Mouse (Mus musculus) erythroid progenitor cell, adult 5-6 weeks (primary cell): ENCODE results near the gene Atp6v0a1. TPM values are rescaled to one million over a fixed set of nuclear protein-coding genes. Genes with fewer than 3 reads are reported as not detected.

Experiments
- ATAC-seq: replicated peaks from 2 replicates; pipeline ENCODE4 v1.8.0; 2016; ENCODE audit warnings: moderate number of reproducible peaks, mild to moderate bottlenecking, moderate TSS enrichment, inconsistent platforms; ENCODE audit not compliant: poor library complexity, low FRiP score, severe bottlenecking
- total RNA-seq, 2 experiments: library from RNA; stranded (forward) in 1 of 2; stranded (reverse) in 1 of 2; fragments of 150-400 nt in 1 of 2; fragments of 186-747, 209-891 nt in 1 of 2; gene quantifications; 2 replicates each; pipeline versions ENCODE4 v1.2.3 to v1.2.4; 2015 to 2017; ENCODE audit warnings: low replicate concordance in 2 of 2

Gene Atp6v0a1
- total RNA-seq, 2 experiments from 2014 or later: 316 to 355 TPM

DNA sequence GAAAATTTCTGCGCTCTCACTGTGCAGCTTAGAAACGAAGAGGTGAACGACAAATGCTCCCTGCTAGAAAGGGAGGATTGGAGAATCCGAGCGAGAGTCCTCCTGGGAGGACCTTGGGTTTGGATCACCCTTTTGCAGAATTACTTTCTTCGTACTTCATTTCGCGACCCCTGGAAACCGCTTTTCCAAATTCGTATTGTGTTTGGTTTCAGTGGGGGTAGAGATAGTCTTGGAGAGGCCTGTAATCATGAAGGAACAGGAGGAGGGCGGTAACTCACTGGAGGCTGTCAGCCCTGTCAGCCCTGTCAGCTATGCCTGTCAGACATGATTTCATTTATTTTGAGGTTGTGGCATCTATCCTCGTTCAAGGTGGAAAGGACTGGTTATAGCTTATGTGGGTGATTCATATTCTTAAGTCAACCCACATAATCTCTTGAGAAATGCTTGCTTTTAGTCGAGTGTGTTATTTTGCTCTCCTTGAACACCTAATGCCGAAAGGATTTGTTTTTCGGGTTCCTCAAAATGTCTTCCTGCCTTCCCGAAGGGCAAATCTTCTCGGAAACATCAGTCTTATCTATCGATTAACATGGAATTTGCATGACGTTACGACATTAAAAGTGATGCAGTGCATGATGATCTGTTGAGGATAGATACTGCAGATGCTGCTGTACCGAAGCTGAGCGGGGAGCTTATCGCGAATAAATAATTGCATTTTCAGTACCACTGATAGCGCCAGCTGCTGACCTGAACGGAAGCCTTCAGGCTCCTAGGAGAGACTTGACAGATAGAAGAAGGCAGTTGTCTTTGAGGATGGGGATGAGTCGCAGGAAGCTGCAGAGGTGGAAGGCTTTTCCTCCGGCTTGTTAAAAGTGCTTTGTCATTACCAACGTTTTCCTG lies 884 bp downstream of the Atp6v0a1 start:
- ATAC-seq: peak; percentile 87

DNA sequence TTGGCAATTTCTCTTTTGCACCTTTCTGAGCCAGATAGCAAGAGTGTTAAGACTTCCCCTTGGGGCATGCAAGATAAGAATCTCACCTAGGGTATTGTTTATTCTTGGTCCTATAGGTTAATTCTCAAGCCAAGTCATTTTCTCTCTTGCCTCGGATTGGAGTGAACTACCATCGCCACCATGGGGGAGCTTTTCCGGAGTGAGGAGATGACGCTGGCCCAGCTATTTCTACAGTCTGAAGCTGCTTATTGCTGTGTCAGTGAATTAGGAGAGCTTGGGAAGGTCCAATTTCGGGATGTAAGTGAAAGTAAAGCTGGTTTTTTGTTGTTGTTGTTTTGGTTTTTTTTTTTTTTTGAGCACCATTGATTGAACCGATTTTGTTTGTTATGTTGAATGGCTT lies 2.4 kb downstream of the Atp6v0a1 start:
- no peak for ATAC-seq

DNA sequence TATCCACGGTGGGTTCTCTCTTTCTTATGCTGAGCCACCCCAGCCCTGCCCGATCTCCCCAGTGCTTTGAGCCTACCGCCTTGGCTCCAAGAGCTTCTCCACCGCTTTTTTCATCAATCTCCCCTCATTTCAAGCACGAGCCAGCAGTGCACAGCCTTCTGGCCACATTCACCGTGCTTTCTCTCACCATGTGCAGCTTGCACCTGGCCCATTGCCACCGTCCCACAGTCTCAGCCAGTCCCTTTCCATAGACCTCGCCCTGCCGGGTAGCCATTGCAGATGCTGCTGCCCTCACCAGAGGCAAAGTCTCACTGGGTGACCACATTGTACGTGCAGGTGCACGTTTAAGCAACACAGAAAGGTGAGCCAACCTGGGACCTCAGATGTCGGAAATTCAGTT lies 14.1 kb downstream of the Atp6v0a1 start:
- ATAC-seq: no peak

DNA sequence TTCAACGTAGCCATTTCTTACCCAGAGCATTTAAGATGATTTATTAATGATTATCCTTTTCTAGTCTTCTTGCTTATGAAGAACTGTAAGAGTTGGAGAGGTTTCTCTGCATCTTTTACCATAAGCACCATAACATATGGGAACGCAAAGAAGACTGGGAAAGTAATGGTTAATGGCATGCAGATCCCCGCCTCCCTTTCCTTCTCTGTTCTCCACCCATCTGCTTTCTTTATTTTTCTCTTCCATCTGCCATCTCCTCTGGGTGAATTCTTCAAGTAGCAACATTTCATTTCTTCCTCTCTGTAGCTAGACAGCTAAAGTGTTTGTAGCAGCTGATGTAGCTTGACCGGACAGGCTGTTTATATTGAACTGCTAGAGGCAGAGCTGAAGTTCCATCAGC lies 14.7 kb downstream of the Atp6v0a1 start:
- no peak for ATAC-seq

DNA sequence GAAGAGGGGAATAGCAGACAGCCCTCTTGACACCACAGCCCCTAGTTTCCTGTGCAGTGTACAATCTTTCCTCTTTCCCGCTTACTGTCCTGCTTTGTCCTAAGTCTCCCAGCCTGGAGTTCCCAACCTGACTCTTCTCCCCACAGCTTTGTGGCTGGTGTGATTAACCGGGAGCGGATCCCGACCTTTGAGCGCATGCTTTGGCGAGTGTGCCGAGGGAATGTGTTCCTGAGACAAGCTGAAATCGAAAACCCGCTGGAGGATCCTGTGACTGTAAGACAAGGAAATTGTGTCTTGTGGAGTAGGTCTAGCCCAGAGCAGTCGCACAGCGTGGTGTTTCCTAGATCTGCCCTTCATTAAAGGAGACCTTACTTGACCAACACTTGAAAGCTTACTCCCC lies 17.9 kb downstream of the Atp6v0a1 start:
- ATAC-seq: no peak

DNA sequence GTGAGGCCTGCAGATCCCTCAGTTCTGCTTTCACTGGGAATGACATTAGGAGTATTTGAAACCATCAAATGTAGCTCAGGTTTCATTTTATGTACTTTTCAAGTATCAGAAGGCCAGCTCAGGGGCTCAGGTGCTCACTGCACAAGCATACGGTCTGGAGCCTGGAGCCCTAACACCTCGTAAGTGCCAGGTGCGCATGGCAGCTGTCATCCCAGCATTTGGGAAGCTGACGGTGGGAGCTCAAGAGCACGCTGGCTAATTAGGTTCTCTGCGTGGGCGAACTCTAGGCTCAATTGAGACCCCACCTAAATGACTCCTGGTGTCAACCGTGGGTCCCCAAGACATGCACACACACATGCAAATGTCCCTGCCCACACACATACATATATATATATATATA lies 20.1 kb downstream of the Atp6v0a1 start:
- no peak for ATAC-seq

DNA sequence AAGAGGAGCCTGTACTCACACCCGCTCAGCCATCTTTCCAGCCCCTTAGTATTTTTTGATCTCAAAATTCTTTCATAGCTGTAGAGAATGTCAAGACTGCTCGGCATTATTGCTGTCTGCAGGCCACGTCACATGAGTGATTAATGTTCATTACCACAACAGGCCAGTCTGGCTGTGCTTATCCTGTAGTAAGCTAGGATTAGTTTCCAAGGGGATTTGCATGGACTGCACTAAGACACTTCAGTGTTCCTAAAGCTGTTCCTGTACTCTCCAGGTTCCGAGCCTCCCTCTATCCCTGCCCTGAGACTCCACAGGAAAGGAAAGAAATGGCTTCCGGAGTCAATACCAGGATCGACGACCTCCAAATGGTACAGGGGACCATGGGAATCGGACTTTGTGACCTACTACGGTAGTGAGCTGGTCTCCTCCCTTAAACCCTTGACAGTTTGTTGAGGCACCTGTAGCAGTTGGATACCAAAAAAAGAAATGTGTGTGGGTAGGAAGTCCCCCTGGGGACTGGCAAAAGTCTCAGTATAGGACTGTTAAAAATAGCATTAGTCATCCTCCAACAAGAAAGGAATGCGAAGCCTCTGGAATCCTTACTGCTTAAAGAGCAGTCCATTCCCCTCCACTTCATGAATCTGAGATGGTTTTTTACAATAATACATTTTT lies 21.0 kb downstream of the Atp6v0a1 start:
- ATAC-seq: no peak

DNA sequence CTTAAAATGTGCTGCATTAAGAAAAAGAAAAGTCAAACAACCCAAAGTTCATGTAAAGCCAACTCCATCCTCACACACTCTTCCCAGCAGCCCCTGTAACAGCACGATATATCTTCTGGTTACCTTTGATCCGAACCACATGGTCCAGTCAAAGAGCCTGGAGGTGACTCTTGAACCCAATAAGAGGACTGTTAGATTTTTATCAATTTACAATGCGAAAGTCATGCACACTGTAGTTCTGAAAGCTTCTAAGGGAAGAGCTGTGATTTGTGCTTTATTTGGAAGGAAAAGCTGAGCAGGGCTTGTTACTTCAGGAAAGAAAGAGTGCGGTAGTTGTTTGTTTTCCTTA lies 21.5 kb downstream of the Atp6v0a1 start:
- no peak for ATAC-seq

DNA sequence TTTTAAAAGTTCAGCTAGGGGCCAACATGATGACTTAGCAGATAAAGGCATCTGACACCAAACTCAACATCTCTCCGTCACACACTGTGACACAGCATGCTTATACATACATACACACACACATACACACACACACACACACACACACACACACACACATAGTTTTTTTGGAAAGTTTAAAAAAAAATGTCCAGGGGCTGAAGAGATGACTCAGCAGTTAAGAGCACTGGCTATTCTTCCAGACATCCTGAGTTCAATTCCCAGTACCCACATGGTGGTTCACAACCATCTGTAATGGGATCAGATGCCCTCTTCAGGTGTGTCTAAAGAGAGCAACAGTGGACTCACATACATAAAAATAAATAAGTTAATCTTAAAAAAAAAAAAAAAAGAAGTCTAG lies 22.2 kb downstream of the Atp6v0a1 start:
- ATAC-seq: no peak

DNA sequence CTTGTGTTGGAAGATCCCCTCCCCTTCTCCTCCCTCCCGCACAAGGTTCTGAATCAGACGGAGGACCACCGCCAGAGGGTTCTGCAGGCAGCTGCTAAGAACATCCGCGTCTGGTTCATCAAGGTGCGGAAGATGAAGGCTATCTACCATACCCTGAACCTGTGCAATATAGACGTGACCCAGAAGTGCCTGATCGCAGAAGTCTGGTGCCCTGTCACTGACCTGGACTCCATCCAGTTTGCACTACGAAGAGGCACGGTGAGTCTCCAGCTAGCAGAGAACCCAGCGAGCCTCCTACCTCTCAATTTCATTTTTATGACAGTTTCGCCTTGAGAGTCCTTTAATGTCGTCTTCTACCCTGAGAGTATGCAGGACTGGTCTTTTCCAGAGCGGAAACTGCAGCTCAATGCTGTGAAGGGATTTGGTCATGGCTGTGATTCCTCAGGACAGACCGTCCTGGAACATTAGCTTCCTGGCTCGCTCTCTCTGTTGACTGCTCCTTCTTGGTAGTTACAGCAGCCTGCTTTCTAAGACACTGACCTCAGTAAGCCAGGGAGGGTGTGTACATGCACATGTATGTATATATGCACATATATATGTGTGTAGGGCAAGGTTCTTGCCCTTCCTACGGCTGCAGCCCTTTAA lies 24.7 kb downstream of the Atp6v0a1 start:
- no peak for ATAC-seq

DNA sequence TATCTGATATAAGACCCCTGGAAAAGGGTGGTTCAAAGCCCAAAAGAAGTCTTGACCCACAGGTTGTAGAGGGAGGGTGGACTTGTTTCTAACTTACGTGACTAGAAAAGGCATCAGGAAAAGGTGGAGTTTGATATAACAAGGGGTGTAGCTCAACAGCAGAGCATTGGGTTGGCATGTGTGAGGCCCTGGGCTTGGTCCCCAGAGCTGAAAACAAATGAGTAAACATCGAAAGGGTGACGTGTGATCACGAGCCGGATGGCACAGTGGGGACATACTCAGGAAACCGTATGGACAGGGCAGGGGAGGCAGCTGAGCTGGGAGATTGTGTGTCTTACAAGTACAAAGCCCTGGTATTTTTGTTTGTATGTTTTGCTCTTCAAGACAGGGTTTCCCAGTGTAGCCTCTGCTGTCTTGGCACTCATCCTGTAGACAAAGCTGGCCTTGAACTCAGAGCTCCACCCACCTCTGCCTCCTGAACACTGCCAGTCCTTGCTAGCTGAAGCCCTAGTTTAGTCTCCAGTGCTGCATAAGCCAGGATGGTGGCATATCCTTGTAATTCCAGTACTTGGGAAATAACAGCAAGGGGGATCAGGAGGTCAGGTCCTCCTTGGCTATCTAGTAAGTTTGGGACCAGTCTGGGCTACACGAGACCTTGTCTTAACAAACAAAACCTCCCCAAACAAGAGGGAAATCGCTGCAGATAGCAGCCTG lies 25.5 kb downstream of the Atp6v0a1 start:
- ATAC-seq: no peak

DNA sequence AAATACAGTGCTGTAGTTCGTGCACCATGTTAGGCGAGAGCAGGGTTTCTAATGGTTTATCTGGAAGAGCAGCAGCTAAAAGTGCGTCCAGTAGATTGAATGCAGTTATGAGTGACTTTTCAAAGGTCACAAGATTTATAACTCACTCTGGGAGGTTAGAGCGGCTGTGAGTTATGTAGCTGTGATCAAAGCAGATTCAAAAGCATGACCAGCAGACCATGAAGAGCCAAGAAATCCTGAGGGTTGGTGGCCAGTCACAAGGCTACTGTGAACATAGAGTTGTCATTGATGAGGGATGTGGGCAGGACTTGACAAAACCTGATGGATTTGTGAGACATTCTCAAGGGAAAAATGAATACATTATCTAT lies 26.1 kb downstream of the Atp6v0a1 start:
- ATAC-seq: no peak

DNA sequence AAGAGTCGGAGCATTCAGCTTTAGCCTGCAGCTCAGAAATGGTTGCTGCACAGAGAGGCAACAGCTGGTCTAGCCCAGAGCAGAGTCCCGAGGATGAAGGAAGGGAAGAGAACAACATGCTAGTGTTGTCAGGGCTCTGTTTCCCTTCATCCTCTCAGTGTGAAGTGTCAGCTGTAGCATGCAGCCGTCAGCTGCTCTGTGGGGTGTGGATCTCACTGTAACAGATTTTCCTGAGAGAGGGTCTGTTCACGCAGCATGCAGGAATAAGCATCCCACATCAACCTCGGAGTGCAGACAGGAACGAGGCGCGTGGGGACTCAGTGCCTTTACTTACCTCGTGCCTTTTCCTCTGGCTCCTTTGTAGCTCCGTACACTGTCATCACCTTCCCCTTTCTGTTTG lies 28.5 kb downstream of the Atp6v0a1 start:
- no peak for ATAC-seq

DNA sequence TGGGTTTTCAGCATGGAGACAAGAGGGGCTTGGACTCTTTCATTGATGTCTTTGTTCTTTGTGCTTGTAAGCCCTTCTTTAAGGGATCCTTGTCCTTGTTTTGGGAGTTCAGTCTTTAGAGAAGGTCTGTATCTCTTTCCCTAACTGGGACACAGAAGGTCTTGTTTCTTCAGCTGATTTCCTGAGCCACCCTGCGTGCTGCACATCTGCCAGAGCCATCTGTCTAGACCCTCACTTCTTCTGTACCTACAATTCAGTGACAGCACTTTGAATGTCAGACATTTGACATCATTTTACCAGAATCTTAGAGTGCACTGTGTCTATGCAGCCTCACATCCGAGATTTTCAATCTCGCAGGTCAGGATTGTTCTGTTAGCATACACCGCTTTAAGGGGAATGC lies 36.6 kb downstream of the Atp6v0a1 start:
- ATAC-seq: no peak

DNA sequence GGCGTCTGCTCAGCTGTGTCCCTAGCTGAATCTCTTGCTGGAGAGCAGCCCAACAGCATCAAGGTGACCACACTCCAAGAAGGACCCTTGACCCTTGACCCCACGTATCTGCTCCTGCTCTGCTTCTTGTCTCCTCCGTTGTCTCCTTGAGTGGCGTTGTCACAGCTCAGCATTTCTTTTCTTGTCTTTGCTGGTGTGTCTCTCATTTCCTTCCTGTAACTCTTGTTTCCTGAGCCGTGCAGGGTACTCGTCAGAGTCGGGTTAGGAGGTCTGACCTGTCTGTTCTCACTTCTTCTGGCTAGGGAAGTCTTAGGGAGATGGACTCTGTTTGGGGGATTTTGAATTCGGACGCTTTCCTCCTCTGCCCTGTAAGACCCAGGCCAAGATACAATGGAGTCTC lies 37.2 kb downstream of the Atp6v0a1 start:
- no peak for ATAC-seq

DNA sequence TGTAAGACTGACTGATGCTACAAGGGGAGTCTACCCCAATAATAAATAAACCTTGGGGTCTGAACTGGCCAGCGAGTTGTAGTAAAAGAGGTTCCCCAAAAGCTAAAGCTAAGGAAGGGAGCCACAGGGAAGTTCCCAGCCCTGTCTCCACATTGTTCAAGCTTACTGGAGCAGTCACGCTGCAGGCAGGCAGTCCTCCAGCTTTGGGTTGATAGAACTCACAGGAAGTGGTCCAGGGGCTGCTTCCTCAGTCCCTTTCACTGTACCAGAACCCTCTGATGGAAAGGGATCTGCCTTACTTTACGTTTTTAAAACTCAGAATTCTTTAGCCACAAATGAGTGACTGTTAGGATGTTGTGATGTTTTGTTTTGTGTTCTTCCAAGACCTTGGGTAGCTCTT lies 38.2 kb downstream of the Atp6v0a1 start:
- no peak for ATAC-seq

DNA sequence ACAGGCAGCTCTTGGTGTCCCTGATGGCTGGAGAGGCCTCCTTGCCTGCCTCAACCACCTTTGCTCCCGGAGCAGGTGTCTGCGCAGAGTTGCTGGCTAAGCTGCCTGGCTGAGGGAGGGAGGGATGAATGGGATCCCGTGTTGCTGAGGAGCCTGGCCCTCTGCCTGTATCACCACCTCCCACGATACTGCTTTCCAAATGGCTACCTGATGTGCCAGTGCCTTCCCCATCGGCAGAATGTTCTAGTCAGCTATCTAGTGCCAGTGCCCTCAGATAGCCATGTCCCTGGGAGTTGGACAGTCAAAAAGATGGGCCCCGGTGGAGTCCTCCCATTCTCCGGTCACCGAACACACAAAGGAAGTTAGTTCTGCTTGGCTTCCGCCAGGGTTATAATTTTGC lies 41.1 kb downstream of the Atp6v0a1 start:
- ATAC-seq: no peak

DNA sequence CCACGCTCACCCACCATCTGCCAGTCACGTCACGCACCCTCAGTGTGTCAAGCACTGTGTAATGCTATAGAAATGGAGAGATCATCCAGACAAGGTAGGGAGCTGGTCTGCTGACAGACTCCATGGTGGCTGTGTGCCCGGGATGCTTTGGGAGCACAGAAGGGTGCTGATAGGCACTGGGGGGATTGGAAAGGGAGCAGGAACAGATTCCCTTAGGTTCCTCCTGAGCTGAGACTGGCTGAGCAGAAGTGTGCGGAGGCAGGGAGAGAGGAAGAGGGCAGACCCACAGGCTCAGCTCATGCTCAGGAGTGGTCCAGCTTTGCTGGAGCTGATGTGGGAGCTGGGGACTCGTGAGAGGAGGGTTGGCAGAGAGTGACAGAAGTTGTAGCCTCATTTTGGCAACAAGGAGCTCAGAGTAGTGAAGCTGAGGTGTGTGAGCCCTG lies 41.8 kb downstream of the Atp6v0a1 start:
- no peak for ATAC-seq

DNA sequence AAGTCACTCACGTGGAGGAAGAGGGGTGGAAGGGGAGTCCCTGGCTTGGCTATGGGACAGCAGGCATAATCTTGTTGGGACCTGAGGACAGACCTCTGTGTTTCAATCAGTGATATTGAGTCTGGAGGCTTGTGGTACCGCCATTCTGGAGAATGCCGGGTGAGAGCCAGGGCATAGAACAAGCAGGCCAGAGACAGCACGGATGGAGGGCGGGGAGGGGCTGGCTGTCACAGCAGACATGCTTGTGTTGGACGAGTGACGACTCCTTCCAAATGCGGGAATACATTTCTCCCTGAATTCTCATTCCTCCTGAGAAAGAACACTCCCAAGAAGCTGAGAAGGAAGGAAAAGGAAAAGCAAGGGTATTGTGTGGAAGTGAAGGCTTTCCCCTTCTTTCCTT lies 42.4 kb downstream of the Atp6v0a1 start:
- no peak for ATAC-seq

DNA sequence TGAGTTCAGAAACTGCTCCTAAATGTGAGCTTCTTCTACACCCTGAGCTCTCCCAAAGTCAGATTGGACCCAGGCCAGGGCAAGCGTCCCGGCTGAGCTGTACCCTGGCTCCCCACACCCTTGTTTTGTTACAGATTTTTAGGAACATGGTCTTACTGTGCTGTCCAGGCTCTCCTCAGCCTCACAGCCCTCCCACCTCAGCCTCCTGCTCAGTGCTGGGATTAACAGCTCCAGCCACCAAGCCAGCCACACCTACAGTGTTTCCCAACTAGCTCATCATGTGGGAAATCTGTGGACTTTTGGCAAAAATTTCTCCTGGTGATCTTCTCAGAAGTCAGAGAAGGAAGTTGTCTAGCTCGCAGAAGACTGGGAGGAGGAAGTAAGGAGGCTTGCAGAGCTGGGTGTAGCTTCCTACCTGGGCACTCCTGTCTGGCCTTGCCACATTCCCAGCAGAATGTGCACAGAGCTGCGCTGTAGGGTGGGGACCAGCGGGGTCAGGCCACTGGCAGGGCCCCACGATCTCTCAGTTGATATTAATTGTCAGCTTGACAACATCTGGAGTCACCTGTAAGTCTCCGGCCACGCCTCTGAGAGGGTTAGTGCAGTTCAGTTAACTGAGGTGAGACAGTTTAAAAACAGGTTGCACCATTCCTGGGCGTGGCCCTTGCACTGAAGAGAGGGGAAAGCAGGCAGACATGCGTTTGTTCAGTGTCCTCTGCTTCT lies 43.7 kb downstream of the Atp6v0a1 start:
- ATAC-seq: no peak
